Comparison of ENCODE assay signal across 11 mouse cellular contexts in genomic region chr11:113687031-113687430, GRCm38 (mm10). TPM values are rescaled to one million over a fixed set of nuclear protein-coding genes. Genes with fewer than 3 reads are reported as not detected.
DNase-seq lines count a peak whose midpoint lies in the region; ATAC-seq lines count a peak whose summit lies in the region.
"Had no signal": no experiment of that assay in that cellular context is flagged by ENCODE, and none has a peak within 500 bp of the region (broad histone marks: within the 10 kb centered on the region; RNA-seq: fewer than 3 reads in every experiment).

No protein-coding gene starts in this region.

- peak; percentile 67 for DNase-seq in hindbrain, embryonic 11.5 days (ENCODE audit: low spot score)
- peak; percentile 85 for DNase-seq in midbrain, embryonic 11.5 days (ENCODE audit: low spot score, missing footprints)
- DNase-seq in embryonic facial prominence, embryonic 10.5 days (ENCODE audit: low spot score) = no peak
- no peak for DNase-seq in gastrocnemius, postnatal 4 days (ENCODE audit: low spot score in 2 of 2)
- DNase-seq in adrenal gland, postnatal 25 days = no peak
- DNase-seq: lung, adult 18-20 months had no signal

- H3K27me3 ChIP-seq in hindbrain, embryonic 11.5 days (ENCODE audit: control insufficient read depth, insufficient read depth, low read length) = no peaks in the 10 kb centered on the region
- H3K27me3 ChIP-seq in hindbrain, embryonic 16.5 days (replicated peaks; ENCODE audit: control insufficient read depth, insufficient read depth, low read length) = no peaks in the 10 kb centered on the region
- no peaks in the 10 kb centered on the region for H3K27me3 ChIP-seq in midbrain, embryonic 11.5 days (ENCODE audit: control insufficient read depth, insufficient read depth, low read length)
- H3K27me3 ChIP-seq in midbrain, embryonic 15.5 days (replicated peaks) = no peaks in the 10 kb centered on the region
- no peaks in the 10 kb centered on the region for H3K27me3 ChIP-seq in embryonic facial prominence, embryonic 10.5 days (replicated peaks; ENCODE audit: low read depth, poor library complexity, severe bottlenecking)
- H3K27me3 ChIP-seq in neural tube, embryonic 13.5 days = no peaks in the 10 kb centered on the region
- H3K27me3 ChIP-seq: embryonic facial prominence, embryonic 12.5 days; heart, embryonic 13.5 days had no signal

- no peaks in the 10 kb centered on the region for H3K9me3 ChIP-seq in hindbrain, embryonic 11.5 days (ENCODE audit: control insufficient read depth, low read length)
- no peaks in the 10 kb centered on the region for H3K9me3 ChIP-seq in hindbrain, embryonic 16.5 days (ENCODE audit: control insufficient read depth, low read length)
- H3K9me3 ChIP-seq in midbrain, embryonic 11.5 days (ENCODE audit: control insufficient read depth, low read length) = no peaks in the 10 kb centered on the region
- H3K9me3 ChIP-seq in midbrain, embryonic 15.5 days = no peaks in the 10 kb centered on the region
- no peaks in the 10 kb centered on the region for H3K9me3 ChIP-seq in embryonic facial prominence, embryonic 10.5 days
- H3K9me3 ChIP-seq in neural tube, embryonic 13.5 days = no peaks in the 10 kb centered on the region
- H3K9me3 ChIP-seq: embryonic facial prominence, embryonic 12.5 days; heart, embryonic 13.5 days had no signal

- 0 out of 2 replicates have a peak, but pooled peaks have one; percentile 12 for ATAC-seq in hindbrain, embryonic 11.5 days (ENCODE audit: low FRiP score)
- no peak for ATAC-seq in hindbrain, embryonic 16.5 days
- ATAC-seq in midbrain, embryonic 11.5 days (ENCODE audit: low FRiP score) = peak; percentile 15; the same call in 1 of the 2 replicates
- ATAC-seq in midbrain, embryonic 15.5 days (replicated peaks) = no peak
- no peak for ATAC-seq in neural tube, embryonic 13.5 days (ENCODE audit: low read depth)

- WGBS in hindbrain, embryonic 11.5 days = 39% methylated on average over 2 of the region's 2 CpGs
- WGBS in hindbrain, embryonic 16.5 days = 31% methylated on average over 2 of the region's 2 CpGs
- WGBS in midbrain, embryonic 11.5 days = 44% methylated on average over 2 of the region's 2 CpGs
- 38% methylated on average over 2 of the region's 2 CpGs for WGBS in midbrain, embryonic 15.5 days
- 65% methylated on average over 2 of the region's 2 CpGs for WGBS in embryonic facial prominence, embryonic 10.5 days
- WGBS in neural tube, embryonic 13.5 days = 27% methylated on average over 2 of the region's 2 CpGs

- no peak overlapping the region for H3K4me2 ChIP-seq in hindbrain, embryonic 11.5 days (replicated peaks; ENCODE audit: low read depth, low read length)
- no peak overlapping the region for H3K4me2 ChIP-seq in hindbrain, embryonic 16.5 days (ENCODE audit: low read length)
- H3K4me2 ChIP-seq in midbrain, embryonic 11.5 days = no peak overlapping the region
- no peak overlapping the region for H3K4me2 ChIP-seq in midbrain, embryonic 15.5 days
- H3K4me2 ChIP-seq in neural tube, embryonic 13.5 days = 0 out of 2 replicates have a peak overlapping the region, but pooled peaks have one; percentile 4
- H3K4me2 ChIP-seq: embryonic facial prominence, embryonic 12.5 days; heart, embryonic 13.5 days had no signal

- no peak overlapping the region for H3K4me3 ChIP-seq in hindbrain, embryonic 11.5 days (ENCODE audit: low read depth, low read length)
- H3K4me3 ChIP-seq in hindbrain, embryonic 16.5 days (ENCODE audit: low read length) = no peak overlapping the region
- no peak overlapping the region for H3K4me3 ChIP-seq in midbrain, embryonic 11.5 days (ENCODE audit: low read depth, low read length)
- H3K4me3 ChIP-seq in midbrain, embryonic 15.5 days = no peak overlapping the region
- peak overlapping the region; percentile 21; the same call in 1 of the 2 replicates for H3K4me3 ChIP-seq in embryonic facial prominence, embryonic 10.5 days
- H3K4me3 ChIP-seq in neural tube, embryonic 13.5 days = no peak overlapping the region
- H3K4me3 ChIP-seq: embryonic facial prominence, embryonic 12.5 days; heart, embryonic 13.5 days had no signal

- peaks cover 10% of the 10 kb centered on the region; the same call in 1 of the 2 replicates for H3K36me3 ChIP-seq in hindbrain, embryonic 11.5 days (ENCODE audit: control insufficient read depth, insufficient read depth, low read length)
- H3K36me3 ChIP-seq in hindbrain, embryonic 16.5 days (ENCODE audit: control insufficient read depth, insufficient read depth, low read length) = peaks cover 12% of the 10 kb centered on the region
- H3K36me3 ChIP-seq in midbrain, embryonic 11.5 days (ENCODE audit: control insufficient read depth, insufficient read depth, low read length) = peaks cover 8% of the 10 kb centered on the region; the same call in 1 of the 2 replicates
- peaks cover 21% of the 10 kb centered on the region for H3K36me3 ChIP-seq in midbrain, embryonic 15.5 days (replicated peaks)
- peaks cover 46% of the 10 kb centered on the region for H3K36me3 ChIP-seq in embryonic facial prominence, embryonic 10.5 days (replicated peaks)
- H3K36me3 ChIP-seq in neural tube, embryonic 13.5 days = peaks cover 44% of the 10 kb centered on the region

- peak overlapping the region; percentile 12; the same call in 1 of the 2 replicates for H3K9ac ChIP-seq in hindbrain, embryonic 11.5 days (ENCODE audit: low read depth, low read length)
- H3K9ac ChIP-seq in hindbrain, embryonic 16.5 days (ENCODE audit: low read depth, low read length) = no peak overlapping the region
- H3K9ac ChIP-seq in midbrain, embryonic 11.5 days (ENCODE audit: low read length) = peak overlapping the region; percentile 2; the same call in 1 of the 2 replicates
- H3K9ac ChIP-seq in midbrain, embryonic 15.5 days = no peak overlapping the region
- peak overlapping the region; percentile 53 for H3K9ac ChIP-seq in neural tube, embryonic 13.5 days
- H3K9ac ChIP-seq: embryonic facial prominence, embryonic 12.5 days; heart, embryonic 13.5 days had no signal

- peaks cover 2% of the 10 kb centered on the region; the same call in 1 of the 2 replicates for H3K4me1 ChIP-seq in hindbrain, embryonic 11.5 days (replicated peaks; ENCODE audit: control insufficient read depth, insufficient read depth, low read length)
- peaks cover 29% of the 10 kb centered on the region for H3K4me1 ChIP-seq in hindbrain, embryonic 16.5 days (ENCODE audit: control insufficient read depth, insufficient read depth, low read depth, low read length)
- H3K4me1 ChIP-seq in midbrain, embryonic 11.5 days (ENCODE audit: control insufficient read depth, insufficient read depth, low read length) = peaks cover 24% of the 10 kb centered on the region
- H3K4me1 ChIP-seq in midbrain, embryonic 15.5 days = peaks cover 35% of the 10 kb centered on the region
- H3K4me1 ChIP-seq in embryonic facial prominence, embryonic 10.5 days = peaks cover 29% of the 10 kb centered on the region
- H3K4me1 ChIP-seq in neural tube, embryonic 13.5 days (replicated peaks) = peaks cover 40% of the 10 kb centered on the region

- H3K27ac ChIP-seq in hindbrain, embryonic 11.5 days (ENCODE audit: low read depth, low read length) = peak overlapping the region; percentile 67
- no peak overlapping the region for H3K27ac ChIP-seq in hindbrain, embryonic 16.5 days (ENCODE audit: low read depth, low read length)
- peak overlapping the region; percentile 67 for H3K27ac ChIP-seq in midbrain, embryonic 11.5 days (ENCODE audit: low read depth, low read length)
- no peak overlapping the region for H3K27ac ChIP-seq in midbrain, embryonic 15.5 days
- no peak overlapping the region for H3K27ac ChIP-seq in embryonic facial prominence, embryonic 10.5 days (replicated peaks)
- H3K27ac ChIP-seq in neural tube, embryonic 13.5 days (replicated peaks) = peak overlapping the region; percentile 56
- H3K27ac ChIP-seq: embryonic facial prominence, embryonic 12.5 days; heart, embryonic 13.5 days had no signal

RNA-seq across cellular contexts. Expression of gene D11Wsu47e, which starts 2.8 kb away (rescaled TPM):
- polyA plus RNA-seq in hindbrain, embryonic 11.5 days (2014; fragmentation: Nextera tagmentation; extraction: Ambion mirVana) = 20.2 and 21.0 TPM in 2 replicates
- 22.9 and 24.5 TPM in 2 replicates for polyA plus RNA-seq in hindbrain, embryonic 16.5 days (2015; fragmentation: Nextera tagmentation; extraction: Ambion mirVana)
- polyA plus RNA-seq in midbrain, embryonic 11.5 days (2014; fragmentation: Nextera tagmentation; extraction: Ambion mirVana) = 23.3 and 23.4 TPM in 2 replicates
- polyA plus RNA-seq in midbrain, embryonic 15.5 days (2015; fragmentation: Nextera tagmentation; extraction: Ambion mirVana) = 30.3 and 30.7 TPM in 2 replicates
- 26.4 and 28.0 TPM in 2 replicates for polyA plus RNA-seq in embryonic facial prominence, embryonic 10.5 days (2016; fragmentation: Nextera tagmentation; extraction: Ambion mirVana)
- polyA plus RNA-seq in neural tube, embryonic 13.5 days (2015; fragmentation: Nextera tagmentation; extraction: Ambion mirVana) = 18.1 and 23.1 TPM in 2 replicates
- total RNA-seq in gastrocnemius, postnatal 4 days (2021) = 10 to 100 TPM; 11.3 to 16.7 TPM
- total RNA-seq in adrenal gland, postnatal 25 days (2021) = 21.7 and 22.4 TPM in 2 replicates

RNA-seq across cellular contexts. Expression of gene Fam104a, which starts 3.1 kb away (rescaled TPM):
- 49.9 and 56.4 TPM in 2 replicates for polyA plus RNA-seq in hindbrain, embryonic 11.5 days (2014; fragmentation: Nextera tagmentation; extraction: Ambion mirVana)
- polyA plus RNA-seq in hindbrain, embryonic 16.5 days (2015; fragmentation: Nextera tagmentation; extraction: Ambion mirVana) = 39.1 and 42.2 TPM in 2 replicates
- polyA plus RNA-seq in midbrain, embryonic 11.5 days (2014; fragmentation: Nextera tagmentation; extraction: Ambion mirVana) = 50.9 and 54.6 TPM in 2 replicates
- polyA plus RNA-seq in midbrain, embryonic 15.5 days (2015; fragmentation: Nextera tagmentation; extraction: Ambion mirVana) = 42.9 and 43.1 TPM in 2 replicates
- 53.4 and 57.6 TPM in 2 replicates for polyA plus RNA-seq in embryonic facial prominence, embryonic 10.5 days (2016; fragmentation: Nextera tagmentation; extraction: Ambion mirVana)
- 40.8 and 43.3 TPM in 2 replicates for polyA plus RNA-seq in neural tube, embryonic 13.5 days (2015; fragmentation: Nextera tagmentation; extraction: Ambion mirVana)
- total RNA-seq in gastrocnemius, postnatal 4 days (2021) = 10 to 100 TPM; 29.4 to 31.3 TPM
- total RNA-seq in adrenal gland, postnatal 25 days (2021) = 29.1 and 30.5 TPM in 2 replicates

RNA-seq across cellular contexts. Expression of gene Cpsf4l, which starts 22.8 kb away (rescaled TPM):
- 0.80 and 0.86 TPM in 2 replicates for polyA plus RNA-seq in hindbrain, embryonic 11.5 days (2014; fragmentation: Nextera tagmentation; extraction: Ambion mirVana)
- polyA plus RNA-seq in hindbrain, embryonic 16.5 days (2015; fragmentation: Nextera tagmentation; extraction: Ambion mirVana) = 0.19 and 0.26 TPM in 2 replicates
- polyA plus RNA-seq in midbrain, embryonic 11.5 days (2014; fragmentation: Nextera tagmentation; extraction: Ambion mirVana) = 0.30 and 0.57 TPM in 2 replicates
- polyA plus RNA-seq in midbrain, embryonic 15.5 days (2015; fragmentation: Nextera tagmentation; extraction: Ambion mirVana) = 0.22 and 0.73 TPM in 2 replicates
- polyA plus RNA-seq in embryonic facial prominence, embryonic 10.5 days (2016; fragmentation: Nextera tagmentation; extraction: Ambion mirVana) = 0.34 and 0.69 TPM in 2 replicates
- 0.36 and 0.85 TPM in 2 replicates for polyA plus RNA-seq in neural tube, embryonic 13.5 days (2015; fragmentation: Nextera tagmentation; extraction: Ambion mirVana)
- not detected for total RNA-seq in gastrocnemius, postnatal 4 days (2021)
- 0.76 TPM in 2 replicates for total RNA-seq in adrenal gland, postnatal 25 days (2021)

RNA-seq across cellular contexts. Expression of gene Slc39a11, which starts 37.2 kb away (rescaled TPM):
- 20.1 and 20.4 TPM in 2 replicates for polyA plus RNA-seq in hindbrain, embryonic 11.5 days (2014; fragmentation: Nextera tagmentation; extraction: Ambion mirVana)
- 37.1 and 40.1 TPM in 2 replicates for polyA plus RNA-seq in hindbrain, embryonic 16.5 days (2015; fragmentation: Nextera tagmentation; extraction: Ambion mirVana)
- 17.7 and 17.8 TPM in 2 replicates for polyA plus RNA-seq in midbrain, embryonic 11.5 days (2014; fragmentation: Nextera tagmentation; extraction: Ambion mirVana)
- 33.9 and 35.3 TPM in 2 replicates for polyA plus RNA-seq in midbrain, embryonic 15.5 days (2015; fragmentation: Nextera tagmentation; extraction: Ambion mirVana)
- 17.0 and 17.2 TPM in 2 replicates for polyA plus RNA-seq in embryonic facial prominence, embryonic 10.5 days (2016; fragmentation: Nextera tagmentation; extraction: Ambion mirVana)
- polyA plus RNA-seq in neural tube, embryonic 13.5 days (2015; fragmentation: Nextera tagmentation; extraction: Ambion mirVana) = 21.0 and 26.8 TPM in 2 replicates
- total RNA-seq in gastrocnemius, postnatal 4 days (2021) = 1 to 10 TPM; 8.2 to 8.9 TPM
- total RNA-seq in adrenal gland, postnatal 25 days (2021) = 19.8 and 26.3 TPM in 2 replicates

RNA-seq across cellular contexts. Expression of gene Cog1, which starts 38.1 kb away (rescaled TPM):
- 37.6 and 37.8 TPM in 2 replicates for polyA plus RNA-seq in hindbrain, embryonic 11.5 days (2014; fragmentation: Nextera tagmentation; extraction: Ambion mirVana)
- 35.3 and 38.5 TPM in 2 replicates for polyA plus RNA-seq in hindbrain, embryonic 16.5 days (2015; fragmentation: Nextera tagmentation; extraction: Ambion mirVana)
- polyA plus RNA-seq in midbrain, embryonic 11.5 days (2014; fragmentation: Nextera tagmentation; extraction: Ambion mirVana) = 30.0 and 30.1 TPM in 2 replicates
- polyA plus RNA-seq in midbrain, embryonic 15.5 days (2015; fragmentation: Nextera tagmentation; extraction: Ambion mirVana) = 39.8 and 40.7 TPM in 2 replicates
- polyA plus RNA-seq in embryonic facial prominence, embryonic 10.5 days (2016; fragmentation: Nextera tagmentation; extraction: Ambion mirVana) = 27.4 and 28.1 TPM in 2 replicates
- polyA plus RNA-seq in neural tube, embryonic 13.5 days (2015; fragmentation: Nextera tagmentation; extraction: Ambion mirVana) = 33.9 and 36.8 TPM in 2 replicates
- 10 to 100 TPM; 23.0 to 26.6 TPM for total RNA-seq in gastrocnemius, postnatal 4 days (2021)
- 47.7 and 56.8 TPM in 2 replicates for total RNA-seq in adrenal gland, postnatal 25 days (2021)

Comparison
In these comparisons a context has a peak if more than half of its experiments do, and no peak if none do; other contexts are left out.
1. ATAC-seq: peak in hindbrain, embryonic 11.5 days (single experiment) and midbrain, embryonic 11.5 days (single experiment); none in hindbrain, embryonic 16.5 days (single experiment), midbrain, embryonic 15.5 days (single experiment) and neural tube, embryonic 13.5 days (single experiment).
2. H3K27ac ChIP-seq: peak in hindbrain, embryonic 11.5 days (single experiment), midbrain, embryonic 11.5 days (single experiment) and neural tube, embryonic 13.5 days (single experiment); none in hindbrain, embryonic 16.5 days (single experiment), midbrain, embryonic 15.5 days (single experiment) and embryonic facial prominence, embryonic 10.5 days (single experiment).
3. H3K9ac ChIP-seq: peak in hindbrain, embryonic 11.5 days (single experiment), midbrain, embryonic 11.5 days (single experiment) and neural tube, embryonic 13.5 days (single experiment); none in hindbrain, embryonic 16.5 days (single experiment) and midbrain, embryonic 15.5 days (single experiment).
4. DNase-seq: peak in hindbrain, embryonic 11.5 days (single experiment) and midbrain, embryonic 11.5 days (single experiment); none in embryonic facial prominence, embryonic 10.5 days (single experiment), gastrocnemius, postnatal 4 days (0 of 2) and adrenal gland, postnatal 25 days (single experiment).